Mouse (Mus musculus) small intestine, adult 2 months (tissue): ENCODE data around the gene Akr1c14.

Experiments
- CTCF ChIP-seq: fragments of 200-500 bp; IDR thresholded peaks from 2 replicates; pipeline ENCODE4 v1.5.1; 2012; ENCODE audit warnings: low read depth, mild to moderate bottlenecking, control low read depth, inconsistent platforms, low read length, moderate library complexity, mixed read lengths; ENCODE audit not compliant: insufficient replicate concordance, insufficient read length; ENCODE audit errors: extremely low read depth
- POLR2A ChIP-seq: fragments of 200-500 bp; IDR thresholded peaks from 2 replicates; pipeline ENCODE4 v1.6.1; 2012; ENCODE audit warnings: low read depth, mild to moderate bottlenecking, control low read depth, inconsistent platforms, low read length, moderate library complexity

- TF ChIP-seq POLR2A, result no peak
- no peak for TF ChIP-seq CTCF
Observed at GRCm38 (mm10) chr13:4076517-4077435, 28.0 kb downstream of the Akr1c14 start.
